Comparison of ENCODE assay signal across 9 mouse cellular contexts in the genomic region with DNA sequence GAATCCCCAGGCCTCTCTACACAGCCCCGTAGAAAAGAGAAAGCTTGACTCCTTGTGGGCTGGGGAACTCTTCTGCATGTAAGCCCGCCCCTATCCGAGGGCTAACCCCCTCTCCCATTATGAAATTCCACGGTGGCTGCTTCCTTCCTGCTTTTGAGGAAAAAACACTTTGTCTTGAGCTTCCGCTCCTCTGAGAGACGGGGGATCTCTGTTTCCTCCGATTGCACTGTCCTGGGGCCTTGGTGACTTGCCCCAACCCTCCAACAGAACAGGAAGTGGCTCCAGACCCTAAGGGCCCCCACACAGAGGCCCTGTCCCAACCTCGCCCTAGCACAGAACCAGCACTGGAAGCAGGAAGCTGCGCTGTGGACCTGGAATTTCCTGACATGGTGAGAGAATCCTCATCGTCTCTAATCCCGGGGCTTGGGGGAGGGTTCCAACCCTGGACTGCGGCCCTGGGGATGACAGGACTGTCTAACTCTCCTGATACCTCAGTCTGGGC. TPM values are rescaled to one million over a fixed set of nuclear protein-coding genes. Genes with fewer than 3 reads are reported as not detected.
DNase-seq lines count a peak whose midpoint lies in the region; ATAC-seq and TF ChIP-seq lines count a peak whose summit lies in the region.
"Had no signal": no experiment of that assay in that cellular context is flagged by ENCODE, and none has a peak within 500 bp of the region (broad histone marks: within the 10 kb centered on the region; RNA-seq: fewer than 3 reads in every experiment).

No protein-coding gene starts in this region.

- no peak for TF ChIP-seq EP300 in stomach, postnatal 0 days (optimal IDR thresholded peaks at IDR 0.05)

- 54% methylated on average over 12 of the region's 12 CpGs for WGBS in liver, embryonic 11.5 days
- 53% methylated on average over 12 of the region's 12 CpGs for WGBS in stomach, postnatal 0 days

- H3K9me3 ChIP-seq in liver, embryonic 11.5 days (ENCODE audit: control insufficient read depth, low read length) = no peaks in the 10 kb centered on the region
- H3K9me3 ChIP-seq in stomach, postnatal 0 days (ENCODE audit: control insufficient read depth, low read length) = no peaks in the 10 kb centered on the region

- no peaks in the 10 kb centered on the region for H3K27me3 ChIP-seq in liver, embryonic 11.5 days (replicated peaks; ENCODE audit: control insufficient read depth, insufficient read depth, low read length)
- no peaks in the 10 kb centered on the region for H3K27me3 ChIP-seq in stomach, postnatal 0 days (ENCODE audit: control insufficient read depth, insufficient read depth, low read length)

- no peak overlapping the region for H3K4me3 ChIP-seq in layer of hippocampus, adult 2 months
- no peak overlapping the region for H3K4me3 ChIP-seq in liver, embryonic 11.5 days (ENCODE audit: low read depth, low read length)
- no peak overlapping the region for H3K4me3 ChIP-seq in stomach, postnatal 0 days (ENCODE audit: low read depth, low read length)
- H3K4me3 ChIP-seq: erythroblast, embryonic 14.5 days had no signal

- intact Hi-C loops in heart, postnatal 25 days (cut with DNase I) = loop anchor here (2.0 kb wide), 1 partner anchor 31 kb away; the partner anchor contains the start of gene Spns2

- H3K4me2 ChIP-seq in liver, embryonic 11.5 days = no peak overlapping the region; the same call in 1 of the 2 replicates
- H3K4me2 ChIP-seq in stomach, postnatal 0 days (replicated peaks; ENCODE audit: low read depth) = no peak overlapping the region

- ATAC-seq in liver, embryonic 11.5 days (replicated peaks; ENCODE audit: low FRiP score) = peak; percentile 40
- peak; percentile 27; the same call in 1 of the 2 replicates for ATAC-seq in stomach, postnatal 0 days (ENCODE audit: low FRiP score, low TSS enrichment)

- H3K27ac ChIP-seq in layer of hippocampus, adult 2 months = peak overlapping the region; percentile 88; the same call in 1 of the 2 replicates
- peak overlapping the region; percentile 8; the same call in 1 of the 2 replicates for H3K27ac ChIP-seq in liver, embryonic 11.5 days (ENCODE audit: low read depth, low read length)
- peak overlapping the region; percentile 61 for H3K27ac ChIP-seq in stomach, postnatal 0 days (replicated peaks)

- H3K4me1 ChIP-seq in liver, embryonic 11.5 days (replicated peaks; ENCODE audit: control insufficient read depth, insufficient read depth, low read length) = peaks cover 43% of the 10 kb centered on the region
- no peaks in the 10 kb centered on the region for H3K4me1 ChIP-seq in stomach, postnatal 0 days (replicated peaks; ENCODE audit: control insufficient read depth, insufficient read depth)

- DNase-seq in layer of hippocampus, adult 2 months (ENCODE audit: low spot score in 2 of 2) = no peak
- no peak for DNase-seq in layer of hippocampus, adult 11-12 months (ENCODE audit: low spot score)
- DNase-seq in heart, postnatal 25 days (ENCODE audit: low spot score) = peak; percentile 65
- no peak for DNase-seq in liver, embryonic 11.5 days (ENCODE audit: low spot score)
- no peak for DNase-seq in stomach, postnatal 0 days (ENCODE audit: low spot score)
- no peak for DNase-seq in cerebellum, adult 11 months
- no peak for DNase-seq in left cerebral cortex, adult 18-20 months (ENCODE audit: low spot score in 2 of 2)
- DNase-seq in right cerebral cortex, postnatal 10 days (ENCODE audit: low spot score in 2 of 2) = no peak

- H3K36me3 ChIP-seq in liver, embryonic 11.5 days (ENCODE audit: control insufficient read depth, insufficient read depth, low read length) = peaks cover 8% of the 10 kb centered on the region; the same call in 1 of the 2 replicates
- no peaks in the 10 kb centered on the region for H3K36me3 ChIP-seq in stomach, postnatal 0 days (ENCODE audit: control insufficient read depth, insufficient read depth, low read length)

- no peak for TF ChIP-seq CTCF in layer of hippocampus, adult 2 months (conservative IDR thresholded peaks at IDR 0.05)
- TF ChIP-seq CTCF in stomach, postnatal 0 days (IDR thresholded peaks at IDR 0.05; ENCODE audit: low read depth) = no peak

- no peak overlapping the region for H3K9ac ChIP-seq in liver, embryonic 11.5 days (ENCODE audit: low read depth, low read length)
- H3K9ac ChIP-seq in stomach, postnatal 0 days (ENCODE audit: low read length) = no peak overlapping the region

RNA-seq across cellular contexts. Expression of gene Mybbp1a, which starts 16.9 kb away (rescaled TPM):
- total RNA-seq in layer of hippocampus, adult 2 months (2021) = 10 to 100 TPM; 55.7 to 56.2 TPM
- total RNA-seq in heart, postnatal 25 days (2021) = 10 to 100 TPM; 40.9 to 42.8 TPM
- 263 and 272 TPM in 2 replicates for polyA plus RNA-seq in liver, embryonic 11.5 days (2014; fragmentation: Nextera tagmentation; extraction: Ambion mirVana)
- 52.2 and 57.6 TPM in 2 replicates for polyA plus RNA-seq in stomach, postnatal 0 days (2015; fragmentation: Nextera tagmentation; extraction: Ambion mirVana)
- 10 to 100 TPM; 53.3 to 53.6 TPM for total RNA-seq in left cerebral cortex, adult 18-20 months (2021)

RNA-seq across cellular contexts. Expression of gene Ggt6, which starts 22.7 kb away (rescaled TPM):
- total RNA-seq in layer of hippocampus, adult 2 months (2021) = not detected
- total RNA-seq in heart, postnatal 25 days (2021) = under 1 TPM in 1 of 2 experiments, not detected in 1; 0.31 TPM
- not detected in 2 replicates for polyA plus RNA-seq in liver, embryonic 11.5 days (2014; fragmentation: Nextera tagmentation; extraction: Ambion mirVana)
- 12.9 and 13.0 TPM in 2 replicates for polyA plus RNA-seq in stomach, postnatal 0 days (2015; fragmentation: Nextera tagmentation; extraction: Ambion mirVana)
- total RNA-seq in left cerebral cortex, adult 18-20 months (2021) = under 1 TPM in 1 of 2 experiments, not detected in 1; 0.23 TPM
- polyA plus RNA-seq: erythroblast, embryonic 14.5 days had no signal

RNA-seq across cellular contexts. Expression of gene Spns2, which starts 31.7 kb away (rescaled TPM):
- total RNA-seq in layer of hippocampus, adult 2 months (2021) = 100 to 1,000 TPM; 101 to 105 TPM
- 10 to 100 TPM in 1 of 2 experiments, 1 to 10 TPM in 1; 9.2 to 12.9 TPM for total RNA-seq in heart, postnatal 25 days (2021)
- polyA plus RNA-seq in liver, embryonic 11.5 days (2014; fragmentation: Nextera tagmentation; extraction: Ambion mirVana) = 20.0 and 21.0 TPM in 2 replicates
- 23.6 and 29.6 TPM in 2 replicates for polyA plus RNA-seq in stomach, postnatal 0 days (2015; fragmentation: Nextera tagmentation; extraction: Ambion mirVana)
- total RNA-seq in left cerebral cortex, adult 18-20 months (2021) = 10 to 100 TPM; 53.7 to 55.4 TPM

RNA-seq across cellular contexts. Expression of gene Smtnl2, which starts 46.5 kb away (rescaled TPM):
- total RNA-seq in layer of hippocampus, adult 2 months (2021) = 1 to 10 TPM; 2.2 to 3.8 TPM
- 10 to 100 TPM; 19.0 to 21.6 TPM for total RNA-seq in heart, postnatal 25 days (2021)
- polyA plus RNA-seq in liver, embryonic 11.5 days (2014; fragmentation: Nextera tagmentation; extraction: Ambion mirVana) = 22.9 and 24.8 TPM in 2 replicates
- polyA plus RNA-seq in stomach, postnatal 0 days (2015; fragmentation: Nextera tagmentation; extraction: Ambion mirVana) = 25.8 and 26.9 TPM in 2 replicates
- total RNA-seq in left cerebral cortex, adult 18-20 months (2021) = 1 to 10 TPM in 1 of 2 experiments, under 1 TPM in 1; 0.61 to 1.3 TPM
- polyA plus RNA-seq: erythroblast, embryonic 14.5 days had no signal

Comparison
In these comparisons a context has a peak if more than half of its experiments do, and no peak if none do; other contexts are left out.
1. H3K27ac ChIP-seq: peak in every context shown above with its lines; median percentile 88 in layer of hippocampus, adult 2 months; 61 in stomach, postnatal 0 days; 8 in liver, embryonic 11.5 days.